Comparison of ENCODE assay signal across 25 mouse cellular contexts in genomic region chr17:28325751-28326150, GRCm38 (mm10). TPM values are rescaled to one million over a fixed set of nuclear protein-coding genes. Genes with fewer than 3 reads are reported as not detected.
"Had no signal": no experiment of that assay in that cellular context is flagged by ENCODE, and none has a peak within 500 bp of the region (broad histone marks: within the 10 kb centered on the region; RNA-seq: fewer than 3 reads in every experiment).

No protein-coding gene starts in this region.

- H3K4me2 ChIP-seq: limb, embryonic 12.5 days; limb, embryonic 15.5 days; liver, embryonic 11.5 days; lung, embryonic 14.5 days; midbrain, embryonic 13.5 days; neural tube, embryonic 13.5 days; stomach, embryonic 15.5 days had no signal

- H3K4me3 ChIP-seq: limb, embryonic 12.5 days; limb, embryonic 15.5 days; megakaryocyte, embryonic 14.5 days; midbrain, embryonic 10.5 days; midbrain, embryonic 13.5 days; myocyte; neural tube, embryonic 13.5 days; stomach, embryonic 15.5 days had no signal

- H3K27me3 ChIP-seq: limb, embryonic 12.5 days; limb, embryonic 15.5 days; megakaryocyte, embryonic 14.5 days; midbrain, embryonic 13.5 days; neural tube, embryonic 13.5 days; stomach, embryonic 15.5 days had no signal

- DNase-seq: kidney, postnatal 36 days; left cerebral cortex, postnatal 4 days; liver, postnatal 0 days; lung, embryonic 14.5 days; retina, postnatal 1 day; right cerebral cortex, postnatal 25 days; spleen, adult 18-20 months; thymus, postnatal 36 days had no signal

- H3K9ac ChIP-seq: limb, embryonic 12.5 days; limb, embryonic 15.5 days; liver, embryonic 14.5 days; liver, postnatal 0 days; lung, embryonic 14.5 days; midbrain, embryonic 13.5 days; neural tube, embryonic 13.5 days; stomach, embryonic 15.5 days had no signal

- ATAC-seq: liver, postnatal 0 days; lung, postnatal 0 days; midbrain, embryonic 13.5 days; midbrain, embryonic 16.5 days had no signal

- H3K9me3 ChIP-seq: limb, embryonic 15.5 days; midbrain, embryonic 13.5 days; neural tube, embryonic 13.5 days; stomach, embryonic 15.5 days had no signal

- H3K27ac ChIP-seq: kidney, postnatal 0 days; limb, embryonic 12.5 days; limb, embryonic 15.5 days; liver, embryonic 14.5 days; midbrain, embryonic 10.5 days; midbrain, embryonic 13.5 days; neural tube, embryonic 13.5 days; stomach, embryonic 15.5 days had no signal

RNA-seq across cellular contexts. Expression of gene Tead3, which starts 24.9 kb away (rescaled TPM):
- total RNA-seq: monocyte, adult 5-6 weeks; neutrophil, adult 5-6 weeks had no signal

RNA-seq across cellular contexts. Expression of gene Tulp1, which starts 39.3 kb away (rescaled TPM):
- total RNA-seq: layer of hippocampus, adult 18-20 months; layer of hippocampus, postnatal 14 days; monocyte, adult 5-6 weeks; neutrophil, adult 5-6 weeks had no signal
- polyA plus RNA-seq: myocyte had no signal
